Mouse (Mus musculus): ENCODE measurements around the gene Ecm1. TPM values are rescaled to one million over a fixed set of nuclear protein-coding genes. Genes with fewer than 3 reads are reported as not detected.

The Ecm1 gene
- polyA plus RNA-seq, 2 experiments from 2014 or later = 203 to 284 TPM

DNA sequence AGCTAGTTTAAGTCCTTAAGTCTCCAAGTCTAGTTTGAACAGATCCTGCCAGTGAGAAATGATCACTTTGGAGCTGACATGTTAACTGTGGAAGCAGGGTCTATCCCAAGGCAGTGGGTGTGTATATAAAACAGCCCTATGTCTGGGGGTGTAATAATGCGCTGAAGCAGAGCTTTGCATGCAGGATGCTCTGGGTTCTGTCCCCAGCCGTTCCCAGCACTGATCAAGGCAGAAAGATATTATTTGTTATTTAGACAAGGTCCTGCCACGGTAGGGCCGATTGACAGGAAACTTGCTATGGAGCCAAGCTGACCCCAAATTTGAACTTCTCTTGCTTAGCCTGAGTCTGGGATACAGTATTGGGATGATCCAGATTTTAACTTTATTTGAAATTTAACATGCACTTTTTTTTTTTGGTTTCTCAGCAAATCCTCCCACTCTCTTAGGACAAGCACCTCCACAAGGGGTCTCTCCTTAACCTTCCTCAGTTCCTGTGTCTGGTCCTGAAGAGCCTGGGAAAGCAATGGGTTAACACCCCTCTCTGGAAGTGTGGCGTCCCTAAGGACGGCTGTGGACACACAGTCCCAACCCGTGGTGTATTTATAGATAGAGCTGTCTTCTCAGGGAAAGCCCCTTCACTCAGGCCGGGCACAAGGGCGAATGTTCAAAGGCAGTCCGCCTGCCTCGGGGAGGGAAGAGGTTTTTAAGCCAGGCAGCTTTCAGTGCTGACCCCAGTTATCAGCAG lies 50.0 kb downstream of the Ecm1 start:
- ATAC-seq = no peak

DNA sequence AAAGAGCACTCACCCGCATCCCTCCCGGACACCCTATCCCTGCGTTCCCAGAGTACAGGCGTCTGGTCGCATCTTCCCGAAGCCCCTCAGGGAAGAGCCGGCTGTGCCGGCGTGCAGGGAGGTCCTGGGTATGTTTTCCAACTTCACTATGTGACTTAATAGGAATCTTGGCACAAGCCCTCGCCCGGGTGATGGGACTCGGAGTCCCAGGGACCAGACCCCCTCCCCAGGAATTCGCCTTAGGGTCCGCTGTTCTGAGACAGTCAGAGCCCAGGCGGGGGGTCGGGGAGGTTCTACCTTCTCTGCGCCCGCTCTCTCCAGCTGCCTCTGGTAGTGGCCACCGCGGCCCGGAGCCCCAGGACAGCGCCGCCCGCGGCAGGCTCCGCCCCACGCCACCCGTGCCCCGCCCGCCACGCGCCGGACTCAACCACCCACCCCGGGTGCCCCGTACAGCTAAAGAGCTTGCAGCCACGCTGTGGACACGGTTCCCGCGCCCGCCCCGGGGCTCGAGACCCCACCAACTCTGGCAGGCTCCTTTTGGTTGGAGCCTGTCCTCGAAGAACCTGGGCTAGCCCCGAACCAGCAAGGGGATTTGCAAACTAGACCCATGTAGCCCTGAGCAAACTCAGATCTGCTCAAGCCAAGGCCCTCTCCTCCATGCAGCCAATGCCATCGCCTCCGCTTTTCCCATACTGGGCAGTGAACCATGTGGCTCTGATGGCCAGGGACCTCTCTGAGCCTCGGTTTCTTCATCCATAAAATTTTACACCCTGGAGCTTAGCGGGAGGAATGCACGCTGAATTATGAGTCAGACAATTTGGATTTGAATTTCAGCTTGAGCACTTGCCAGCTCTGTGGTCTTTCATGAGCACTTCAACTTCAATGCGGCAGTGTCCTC lies 51.6 kb downstream of the Ecm1 start, which contains the start of gene Adamtsl4:
Gene Adamtsl4, minus strand, starts transcription at position 394 of the 898 bp plus-strand sequence.
- peak; percentile 57 for ATAC-seq

DNA sequence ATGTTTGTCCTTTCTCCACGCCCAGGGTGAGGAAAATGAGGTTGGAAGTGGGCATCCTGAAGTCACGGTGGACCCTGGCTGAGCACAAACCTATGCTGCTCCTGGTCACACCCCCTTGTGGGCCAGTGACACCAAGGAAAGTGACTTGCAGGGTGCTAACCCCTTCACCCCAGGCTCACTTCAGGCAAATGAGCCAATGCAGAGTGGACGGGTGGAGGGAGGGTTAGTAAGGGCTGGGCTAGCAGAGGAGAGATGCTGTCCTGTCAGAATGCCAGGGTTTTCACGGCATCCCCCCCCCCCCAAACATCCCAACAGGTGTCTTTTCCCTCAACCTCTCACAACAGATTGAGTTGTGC lies 52.2 kb downstream of the Ecm1 start:
- no peak for ATAC-seq

DNA sequence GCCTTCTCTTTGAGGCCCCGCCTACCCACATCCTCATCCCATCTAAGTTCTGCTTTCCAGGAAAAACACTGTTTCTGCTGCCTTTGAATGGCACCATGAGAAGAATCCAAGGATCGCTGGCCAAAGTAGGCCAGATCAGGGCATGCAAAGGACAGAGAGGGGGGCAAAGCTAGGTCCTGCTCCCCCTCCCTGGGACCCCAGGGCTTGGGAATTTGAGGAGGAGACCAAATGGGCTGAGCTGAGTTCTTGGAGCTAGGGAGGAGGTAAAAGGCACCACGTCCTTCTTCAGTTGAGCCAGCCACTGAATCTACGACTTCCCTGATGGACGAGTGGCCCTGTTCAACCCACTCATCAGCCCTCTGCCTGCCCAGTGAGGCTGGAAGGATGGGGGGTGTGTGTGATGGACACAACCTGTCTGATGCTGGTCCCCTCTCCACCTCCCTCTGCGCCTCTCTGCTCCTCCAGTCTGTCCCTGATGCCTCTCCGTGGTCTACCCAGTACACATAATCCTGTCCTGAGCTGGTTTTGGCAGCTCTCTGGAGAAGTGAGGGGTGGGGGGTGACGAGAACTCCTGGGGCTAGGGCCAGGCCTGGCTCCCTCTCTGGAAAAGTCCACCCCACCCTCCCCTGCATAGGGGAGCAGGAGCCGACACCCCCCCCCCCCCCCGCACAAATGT lies 52.7 kb downstream of the Ecm1 start:
- ATAC-seq = no peak

DNA sequence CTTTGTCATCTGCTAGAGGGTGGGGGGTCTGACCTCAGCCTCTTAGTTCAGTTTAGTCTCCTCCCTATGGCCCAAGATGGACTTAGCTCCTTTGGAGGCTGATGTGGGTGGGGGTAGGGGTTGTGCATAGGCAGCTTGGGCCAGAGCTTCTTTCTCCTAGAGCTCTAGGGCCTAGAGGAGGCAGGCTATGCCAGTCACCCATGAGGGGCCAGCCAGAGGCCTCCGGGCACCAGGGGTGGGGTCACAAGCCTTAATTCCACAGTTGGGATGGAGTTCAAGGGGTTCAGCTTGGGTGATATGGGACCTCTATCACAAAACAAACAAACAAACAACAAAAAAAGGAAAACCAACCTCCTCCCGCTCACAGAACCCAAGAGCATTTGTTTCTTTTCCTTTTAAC lies 53.7 kb downstream of the Ecm1 start:
- ATAC-seq = no peak

DNA sequence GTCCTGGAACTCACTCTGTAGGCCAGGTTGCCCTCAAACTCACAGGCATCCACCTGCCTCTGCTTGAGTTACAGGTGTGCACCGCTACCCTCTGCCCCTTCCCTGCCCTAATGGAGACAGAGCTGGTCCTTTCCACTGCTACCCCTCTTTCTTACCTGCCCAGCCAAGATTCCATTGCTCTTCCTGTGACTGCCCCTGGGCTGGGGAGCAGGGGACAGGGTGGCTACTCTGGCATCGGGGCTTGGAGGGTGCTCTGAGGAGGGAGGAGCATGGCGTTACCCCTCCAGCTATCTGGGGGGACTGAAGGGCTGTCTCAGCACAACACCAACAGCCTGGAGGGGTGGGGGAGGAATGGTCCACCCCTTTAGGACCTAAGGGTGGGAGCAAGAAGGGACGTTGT lies 54.1 kb downstream of the Ecm1 start:
- ATAC-seq = no peak

DNA sequence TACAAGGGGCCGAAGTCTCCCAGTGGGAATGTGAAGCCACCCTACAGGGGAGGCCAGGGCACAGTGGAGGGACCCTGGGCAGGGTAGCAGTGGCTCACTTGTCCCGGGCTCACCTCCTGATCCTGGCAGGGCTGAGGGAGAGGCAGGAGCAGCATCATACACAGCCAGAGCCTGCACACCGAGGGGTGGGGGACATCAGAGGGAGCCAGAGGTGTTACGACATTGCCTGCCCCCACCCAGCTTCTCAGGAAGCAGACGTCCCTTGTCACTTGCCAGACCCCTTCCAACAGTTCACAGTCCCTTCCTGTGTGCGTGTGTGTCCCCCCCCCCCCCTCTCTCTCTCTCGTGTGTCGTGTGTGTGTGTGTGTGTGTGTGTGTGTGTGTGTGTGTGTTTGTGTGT lies 54.5 kb downstream of the Ecm1 start:
- no peak for ATAC-seq

Other genes starting within 250 kb of the Ecm1 start
- gene Ctsk, start 240.3 kb downstream of the Ecm1 start, polyA plus RNA-seq (2017; shearing (Covaris generic)) = 1 to 10 TPM in 1 of 2 experiments, not detected in 1; 1.1 TPM
- gene Ctss, start 212.8 kb downstream of the Ecm1 start, polyA plus RNA-seq (2017; shearing (Covaris generic)) = 100 to 1,000 TPM; 433 to 466 TPM
- not detected for gene Hormad1, start 179.9 kb downstream of the Ecm1 start, polyA plus RNA-seq (2017; shearing (Covaris generic))
- gene Golph3l, start 150.6 kb downstream of the Ecm1 start, polyA plus RNA-seq (2017; shearing (Covaris generic)) = 10 to 100 TPM; 24.6 to 29.6 TPM
- 10 to 100 TPM; 81.6 to 97.8 TPM for gene Ensa, start 114.6 kb downstream of the Ecm1 start, polyA plus RNA-seq (2017; shearing (Covaris generic))
- gene Mcl1, start 80.8 kb downstream of the Ecm1 start, polyA plus RNA-seq (2017; shearing (Covaris generic)) = 10 to 100 TPM; 61.0 to 96.6 TPM
- gene Adamtsl4, start 51.7 kb downstream of the Ecm1 start, polyA plus RNA-seq (2017; shearing (Covaris generic)) = 1 to 10 TPM; 2.3 to 5.2 TPM
- gene Tars2, start 20.6 kb upstream of the Ecm1 start, polyA plus RNA-seq (2017; shearing (Covaris generic)) = 100 to 1,000 TPM in 1 of 2 experiments, 10 to 100 TPM in 1; 88.1 to 108 TPM
- 10 to 100 TPM; 26.8 to 29.4 TPM for gene Rprd2, start 79.3 kb upstream of the Ecm1 start, polyA plus RNA-seq (2017; shearing (Covaris generic))
- 10 to 100 TPM; 49.1 to 56.5 TPM for gene Prpf3, start 116.3 kb upstream of the Ecm1 start, polyA plus RNA-seq (2017; shearing (Covaris generic))
- gene Mrps21, start 131.9 kb upstream of the Ecm1 start, polyA plus RNA-seq (2017; shearing (Covaris generic)) = 100 to 1,000 TPM; 296 to 307 TPM
- 1 to 10 TPM; 9.1 to 9.7 TPM for gene Ciart, start 142.7 kb upstream of the Ecm1 start, polyA plus RNA-seq (2017; shearing (Covaris generic))
- 1 to 10 TPM; 1.0 to 3.3 TPM for gene BC028528, start 152.4 kb upstream of the Ecm1 start, polyA plus RNA-seq (2017; shearing (Covaris generic))
- gene Aph1a, start 154.4 kb upstream of the Ecm1 start, polyA plus RNA-seq (2017; shearing (Covaris generic)) = 10 to 100 TPM; 14.8 to 19.9 TPM
- under 1 TPM in 1 of 2 experiments, not detected in 1; 0.39 TPM for gene Car14, start 165.1 kb upstream of the Ecm1 start, polyA plus RNA-seq (2017; shearing (Covaris generic))
- gene Anp32e, start 189.7 kb upstream of the Ecm1 start, polyA plus RNA-seq (2017; shearing (Covaris generic)) = 100 to 1,000 TPM; 162 to 241 TPM

All from CD4-positive, CD25-positive, alpha-beta regulatory T cell, adult 4 months (primary cell).